Mouse (Mus musculus) gastrocnemius, postnatal 14 days (tissue): ENCODE measurements around the gene Prdx3. TPM values are rescaled to one million over a fixed set of nuclear protein-coding genes. Genes with fewer than 3 reads are reported as not detected.

Source experiments
- DNase-seq: peaks from one replicate; pipeline ENCODE4 v3.0.0; 2021; ENCODE audit warnings: mixed read lengths
- intact Hi-C: fragments of 180-260 bp; cut with DNase I; formaldehyde crosslinking; loops from one replicate; pipeline ENCODE4 v1.15.1; 2025; ENCODE audit warnings: low total_unique reads
- long read RNA-seq, 2 experiments: library from polyadenylated mRNA; stranded (forward); transcript quantifications; one replicate each; pipeline ENCODE4 v2.0.0; 2021
- total RNA-seq, 2 experiments: library from RNA; stranded (reverse); gene quantifications; 2 replicates each; pipeline ENCODE4 v1.2.3; 2021

The Prdx3 gene
- total RNA-seq, result 100 to 1,000 TPM; 163 to 192 TPM
- long read RNA-seq, experiment 1, transcript Prdx3-201 (7 exons, 1,478 nt), result major isoform, 224 of 231 reads
- long read RNA-seq, experiment 1, partial matches to known transcripts, result 4 of 231 reads
- long read RNA-seq, experiment 1, other reads (novel, unspliced or antisense), result 3 of 231 reads
- long read RNA-seq, experiment 2, transcript Prdx3-201 (7 exons, 1,478 nt), result major isoform, 236 of 240 reads
- long read RNA-seq, experiment 2, partial matches to known transcripts, result 2 of 240 reads
- long read RNA-seq, experiment 2, other reads (novel, unspliced or antisense), result 2 of 240 reads

DNA sequence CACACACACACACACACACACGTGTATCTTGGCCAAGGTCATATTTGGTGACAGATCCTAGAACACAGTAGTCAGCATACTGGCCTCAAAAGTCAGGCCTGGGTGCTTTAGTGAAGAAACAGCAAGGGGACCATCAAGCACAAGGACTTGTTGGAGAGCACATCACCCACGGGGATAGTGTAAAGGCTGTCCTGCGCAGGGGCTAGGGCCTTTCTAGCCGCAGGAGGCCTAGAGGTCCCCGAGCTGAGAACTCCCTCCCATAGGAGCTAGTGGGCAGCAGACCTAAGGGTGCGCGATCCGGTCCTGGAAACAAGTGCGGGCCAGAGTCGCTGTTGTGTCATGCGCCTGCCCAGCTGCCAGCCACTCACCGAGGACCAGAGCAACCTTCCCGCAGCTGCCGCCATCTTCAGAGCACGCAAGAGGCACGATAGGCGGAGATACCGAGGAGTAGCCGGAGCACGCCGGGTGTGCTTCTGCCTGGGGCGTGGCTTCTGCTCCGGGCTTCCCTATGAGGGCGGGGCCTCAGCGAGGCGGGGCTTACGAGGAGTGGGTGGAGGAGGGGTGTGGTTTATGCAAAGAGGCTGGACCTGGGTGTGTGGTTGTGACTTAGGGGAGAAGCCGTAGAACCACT lies at the start of gene Prdx3:
Gene Prdx3, minus strand, starts transcription at position 493 of the 631 bp plus-strand sequence.
- intact Hi-C loops, result no loop called here

DNA sequence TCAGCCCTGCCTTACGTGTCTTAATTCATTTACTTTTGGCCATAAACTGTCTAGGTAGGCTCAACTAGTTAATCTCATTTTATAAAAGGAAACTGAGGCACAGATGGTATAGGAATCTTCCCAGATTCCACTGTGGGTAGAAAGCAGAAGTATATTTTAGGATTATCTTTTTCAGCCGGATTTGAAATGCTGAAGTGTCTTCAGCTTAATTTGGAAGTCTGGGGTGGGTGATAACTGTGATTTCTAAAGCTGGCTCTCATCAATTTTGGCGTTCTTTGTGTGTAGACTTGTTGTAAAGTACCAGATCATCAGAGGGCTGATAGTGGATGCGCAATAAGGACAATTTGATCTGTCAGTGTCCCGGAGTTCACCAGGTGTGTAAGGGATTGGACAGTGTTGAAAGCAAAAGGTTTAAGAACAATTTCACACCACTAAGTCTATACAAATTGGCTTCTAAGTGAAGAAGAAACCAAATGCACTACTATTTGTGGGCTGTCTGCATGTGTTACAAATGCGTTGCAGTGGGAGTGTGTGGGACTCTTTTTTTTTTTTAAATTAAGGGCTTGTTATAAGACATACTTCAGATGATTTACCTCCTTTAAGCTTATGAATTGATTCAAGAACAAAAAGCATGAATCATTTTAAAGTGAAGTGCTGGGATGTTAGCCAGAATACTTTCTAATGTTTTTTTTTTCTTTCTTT lies 42.7 kb upstream of the Prdx3 start:
- intact Hi-C loops, result no loop called here
- DNase-seq, result no peak

More for the DNA sequence above, at the start of gene Prdx3:
- DNase-seq, result peak; percentile 96

DNA sequence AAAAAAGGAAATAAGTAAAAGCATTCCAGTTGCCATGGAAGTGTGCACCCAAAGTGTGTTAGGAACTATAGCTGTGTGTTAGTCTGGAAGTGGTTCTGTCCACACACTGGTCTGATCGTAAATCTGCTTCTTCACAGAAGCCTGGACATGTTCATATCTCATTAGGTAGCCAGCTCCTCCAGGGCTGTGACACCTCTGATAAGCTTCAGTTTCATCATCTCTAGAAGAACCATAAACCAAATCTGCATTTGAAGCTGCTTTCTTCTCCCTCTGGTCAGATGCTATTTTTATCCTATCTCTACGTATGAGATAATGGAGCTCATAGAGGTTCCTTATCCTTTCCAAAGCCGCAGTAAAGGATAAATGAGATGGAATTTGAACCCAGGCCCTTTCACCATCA lies 41.5 kb upstream of the Prdx3 start:
- intact Hi-C loops, result no loop called here
- no peak for DNase-seq

DNA sequence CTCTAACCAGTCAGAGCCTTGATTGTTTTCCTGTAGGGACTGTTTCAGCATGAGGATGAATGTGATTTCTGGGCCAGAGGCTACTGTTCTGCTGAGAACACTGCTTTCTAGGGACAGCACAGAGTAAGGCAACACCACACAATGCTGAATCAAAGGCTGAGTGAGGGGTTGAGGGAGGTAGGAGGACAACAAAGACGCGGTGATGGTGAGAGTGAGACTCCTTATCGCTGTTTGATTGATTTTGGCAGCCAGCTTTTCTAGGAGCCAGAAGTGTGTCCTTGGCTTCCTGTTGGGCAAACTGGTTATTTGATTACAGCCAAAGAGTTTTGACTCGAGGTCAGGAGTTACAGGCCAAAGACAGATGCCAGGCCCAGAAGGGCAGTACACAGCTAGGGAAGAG lies 40.9 kb upstream of the Prdx3 start:
- DNase-seq, result no peak
- intact Hi-C loops, result no loop called here

DNA sequence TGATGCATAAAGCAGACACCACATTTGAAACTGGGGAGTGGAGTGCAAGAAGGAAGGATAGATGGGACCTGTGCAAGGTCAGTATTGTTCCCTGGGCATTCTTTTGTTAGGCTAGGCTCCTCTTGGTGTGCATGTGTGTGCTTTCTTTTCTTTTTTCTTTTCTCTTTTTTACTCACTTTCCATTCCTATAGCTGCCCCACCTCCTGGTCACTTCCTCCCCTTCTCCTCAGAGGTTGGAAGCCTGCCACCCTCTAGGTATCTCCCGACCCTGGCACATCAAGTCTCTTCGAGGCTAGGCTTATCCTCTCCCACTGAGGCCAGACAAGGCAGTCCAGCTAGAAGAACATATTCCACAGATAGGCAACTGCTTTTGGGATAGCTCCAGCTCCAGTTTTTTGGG lies 37.3 kb upstream of the Prdx3 start:
- no peak for DNase-seq
- intact Hi-C loops, result no loop called here

DNA sequence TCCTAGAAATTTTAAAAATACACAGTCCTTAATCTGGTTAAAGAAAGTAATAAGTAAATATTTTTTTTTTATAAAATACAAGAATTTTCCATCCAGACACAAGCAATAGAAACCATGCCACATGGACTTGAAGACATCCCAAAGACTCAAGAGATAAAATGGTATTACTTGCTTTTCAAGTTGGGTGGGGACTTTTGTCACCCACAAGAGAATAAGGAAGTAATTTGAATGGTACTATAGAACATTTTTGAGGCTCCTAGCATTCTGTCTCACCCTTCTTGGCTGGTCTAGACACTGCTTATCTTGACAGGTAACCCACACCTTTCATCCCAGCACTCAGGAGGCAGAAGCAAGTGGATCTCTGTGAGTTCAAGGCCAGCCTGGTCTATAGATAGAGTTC lies 35.9 kb upstream of the Prdx3 start:
- intact Hi-C loops, result no loop called here
- no peak for DNase-seq

DNA sequence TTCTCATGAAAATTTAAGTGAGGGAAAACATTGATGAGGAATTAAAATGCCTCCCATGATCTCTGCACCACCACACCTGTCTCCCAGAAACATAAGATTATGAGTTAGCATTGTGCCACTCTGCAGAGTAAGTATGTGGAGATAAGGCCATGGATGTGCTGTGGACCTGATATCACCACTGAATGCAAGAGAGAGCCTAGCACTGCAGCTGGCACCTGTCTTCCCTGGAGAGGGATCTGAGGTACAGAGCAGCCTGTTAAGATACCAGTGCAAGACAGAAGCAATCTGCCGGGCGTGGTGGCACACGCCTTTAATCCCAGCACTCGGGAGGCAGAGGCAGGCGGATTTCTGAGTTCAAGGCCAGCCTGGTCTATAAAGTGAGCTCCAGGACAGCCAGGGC lies 31.1 kb upstream of the Prdx3 start:
- intact Hi-C loops, result no loop called here
- no peak for DNase-seq

DNA sequence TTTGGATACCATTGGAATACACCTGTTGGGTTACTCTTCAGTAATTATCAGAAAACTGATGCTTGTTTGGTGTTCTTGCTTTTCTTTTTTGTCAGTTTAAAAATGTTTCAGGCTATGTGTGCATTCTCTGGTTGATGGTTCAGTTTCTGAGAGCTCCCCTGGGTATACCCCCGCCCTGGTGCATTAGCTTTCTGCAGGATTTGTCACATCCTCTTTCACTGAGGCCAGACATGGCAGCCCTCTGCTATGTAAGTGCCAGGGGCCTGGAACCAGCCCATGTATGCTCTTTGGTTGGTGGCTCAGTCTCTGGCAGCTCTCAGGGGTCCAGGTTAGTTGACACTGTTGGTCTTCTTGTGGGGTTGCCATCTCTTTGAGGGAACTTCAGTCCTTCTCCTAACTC lies 29.6 kb upstream of the Prdx3 start:
- no peak for DNase-seq
- intact Hi-C loops, result no loop called here

DNA sequence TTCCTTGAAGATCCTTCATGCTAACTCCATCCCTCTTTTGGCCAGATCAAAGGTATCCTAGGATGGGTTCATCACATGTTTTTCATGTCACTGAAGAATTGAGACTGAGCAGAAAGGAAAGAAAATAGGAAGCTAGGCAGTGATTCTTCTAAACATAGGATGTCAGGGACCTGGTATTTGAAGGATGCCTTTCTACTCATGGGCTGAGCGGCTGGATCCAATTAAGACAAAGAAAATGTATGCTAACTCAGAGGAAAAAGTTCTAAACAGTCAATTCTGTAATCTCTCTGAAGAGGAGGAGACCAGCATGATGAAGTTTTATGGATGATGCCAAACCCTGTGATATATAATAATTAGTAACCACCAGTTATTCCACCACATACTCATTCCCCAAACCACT lies 28.8 kb upstream of the Prdx3 start:
- intact Hi-C loops, result no loop called here
- no peak for DNase-seq

DNA sequence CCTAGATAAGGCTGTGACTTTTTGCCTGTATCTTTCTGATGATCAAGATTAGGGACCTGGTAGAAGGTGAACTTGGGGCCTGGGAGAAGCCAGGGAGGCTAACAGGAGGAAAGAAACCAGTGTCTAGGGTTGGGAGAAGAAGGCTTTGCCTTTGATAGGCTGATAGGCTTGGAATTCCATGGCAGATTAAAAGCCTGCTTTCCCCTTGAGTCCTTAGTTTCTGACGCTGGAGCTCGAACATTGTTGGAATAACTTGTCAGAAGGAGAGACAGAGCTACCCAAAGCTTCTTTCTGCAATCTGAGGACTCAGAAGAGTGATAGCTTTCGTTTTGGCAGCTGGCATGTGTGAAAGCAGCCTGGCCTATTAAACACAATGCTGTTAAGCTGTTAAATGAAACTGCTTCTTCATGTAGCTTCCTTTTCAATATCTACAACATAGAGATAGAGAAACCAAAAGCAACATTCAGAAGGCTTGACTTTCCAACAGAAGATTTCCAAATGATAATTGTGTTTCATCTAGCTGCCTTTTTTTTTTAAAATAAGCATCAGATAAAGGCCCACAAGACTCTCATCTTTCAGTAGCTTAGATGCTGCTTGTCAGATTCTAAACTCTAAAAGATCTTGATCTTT lies 21.0 kb upstream of the Prdx3 start:
- no peak for DNase-seq
- intact Hi-C loops, result no loop called here

DNA sequence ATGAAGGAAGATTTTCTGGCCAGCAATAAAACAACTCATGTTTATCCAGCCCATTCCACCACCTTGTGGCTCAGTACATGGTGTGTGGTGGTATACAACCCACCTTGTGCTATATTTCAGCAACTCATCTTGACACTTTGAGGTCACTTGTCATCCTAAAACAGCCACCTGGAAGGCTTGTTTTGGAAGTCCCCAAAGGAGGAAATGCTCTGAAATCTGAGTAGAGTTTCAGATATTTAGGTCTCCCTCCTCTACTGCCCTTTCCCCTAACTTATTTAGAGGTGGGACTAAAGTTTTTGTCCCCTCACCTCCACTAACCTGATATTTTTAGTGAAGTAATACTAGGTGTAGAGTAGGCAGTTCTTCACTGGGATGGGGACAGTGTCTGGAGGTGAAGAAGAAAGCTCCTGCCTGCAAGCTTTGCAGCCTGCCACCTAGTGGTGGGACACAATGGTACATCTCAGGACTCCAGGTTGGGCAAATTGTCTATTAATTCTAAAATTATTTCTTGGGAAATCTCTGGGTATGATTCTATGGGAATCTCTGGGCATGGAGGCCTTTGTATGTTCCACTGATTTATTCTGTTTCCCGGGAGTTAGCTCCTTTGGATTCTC lies 17.7 kb upstream of the Prdx3 start:
- DNase-seq, result peak; percentile 60

DNA sequence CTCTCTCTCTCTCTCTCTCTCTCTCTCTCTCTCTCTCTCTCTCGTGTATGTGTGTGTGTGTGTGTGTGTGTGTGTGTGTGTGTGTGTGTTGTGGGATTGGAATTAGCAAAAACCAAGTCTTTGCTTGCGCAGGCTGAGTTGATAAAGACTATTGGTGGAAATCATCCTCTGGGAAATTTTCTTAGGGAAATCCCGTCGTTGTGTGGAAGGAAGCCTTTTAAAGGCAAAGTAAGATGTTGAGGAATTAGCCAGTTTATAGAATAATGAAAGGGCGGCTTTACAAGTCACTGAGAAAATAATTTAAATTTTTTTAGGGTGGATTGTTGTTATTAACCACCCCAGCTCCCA lies 16.7 kb upstream of the Prdx3 start:
- no peak for DNase-seq
- intact Hi-C loops, result no loop called here

More for the DNA sequence above, 17.7 kb upstream of the Prdx3 start:
- intact Hi-C loops, result no loop called here

DNA sequence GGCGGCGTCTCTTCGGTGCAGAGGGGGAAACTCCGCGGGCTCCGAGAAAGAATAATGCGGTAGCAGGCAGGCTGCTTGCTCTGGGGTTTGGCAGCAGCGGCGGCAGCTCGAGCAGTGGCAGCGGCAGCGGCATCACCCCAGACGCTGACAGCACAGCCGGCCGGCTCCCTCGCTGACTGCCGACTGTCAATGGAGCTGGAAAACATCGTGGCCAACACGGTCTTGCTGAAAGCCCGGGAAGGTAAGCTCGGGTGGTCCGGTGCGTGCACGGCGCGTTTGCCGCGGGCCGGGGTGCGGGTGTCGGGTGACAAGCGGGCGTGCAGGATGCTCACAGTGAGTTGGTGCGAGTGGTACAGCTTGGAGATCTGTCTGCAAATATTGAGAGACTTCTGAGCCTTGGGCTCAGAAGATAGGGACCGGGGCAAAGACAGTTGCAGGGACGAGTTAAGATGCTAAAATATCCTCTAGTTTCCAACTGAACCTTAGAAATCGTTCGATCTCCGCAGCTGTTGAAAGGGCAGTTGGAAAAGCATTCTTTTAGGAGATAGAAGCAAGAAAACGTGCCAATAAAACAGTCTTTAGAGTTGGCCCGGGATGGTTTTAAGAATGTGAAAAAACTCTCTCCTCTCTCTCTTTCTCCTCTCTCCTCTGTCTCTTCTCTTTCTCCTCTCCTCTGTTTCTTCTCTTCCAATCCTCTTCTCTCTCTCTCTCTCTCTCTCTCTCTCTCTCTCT lies 16.2 kb upstream of the Prdx3 start:
- intact Hi-C loops, result no loop called here
- peak; percentile 44 for DNase-seq

DNA sequence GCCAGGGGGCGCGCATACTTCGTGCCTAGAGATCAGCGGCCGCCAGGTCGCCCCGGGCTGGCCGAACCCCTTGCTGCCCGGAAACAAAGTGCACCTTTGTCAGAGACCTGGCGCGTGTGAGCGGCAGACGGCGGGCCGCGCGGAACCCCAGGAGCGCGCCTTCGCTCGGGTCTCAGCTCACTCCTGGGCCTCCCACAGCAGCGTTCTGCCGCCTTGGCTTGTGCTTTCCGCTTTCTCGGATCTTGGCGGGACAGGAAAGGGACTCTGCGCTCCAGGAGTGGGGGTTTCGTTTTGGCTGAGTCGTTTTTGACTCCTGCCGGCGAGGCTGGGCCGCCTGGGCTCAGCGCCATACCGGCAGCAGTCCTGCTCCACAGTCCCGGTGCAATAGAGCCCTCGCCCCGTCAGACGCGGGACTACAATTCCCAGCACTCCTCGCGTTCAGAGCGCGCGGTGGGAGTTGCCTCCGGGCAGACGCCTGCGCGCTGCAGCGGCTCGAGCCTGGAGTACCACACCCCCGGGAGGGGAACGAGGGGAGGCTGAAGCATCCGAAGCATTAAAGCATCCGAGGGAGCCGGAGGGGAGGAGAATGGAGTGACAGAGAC lies 15.5 kb upstream of the Prdx3 start, which contains the start of gene Grk5:
Gene Grk5, plus strand, starts transcription at position 36 of the 602 bp plus-strand sequence.
- DNase-seq, result peak; percentile 95
- intact Hi-C loops, result no loop called here

DNA sequence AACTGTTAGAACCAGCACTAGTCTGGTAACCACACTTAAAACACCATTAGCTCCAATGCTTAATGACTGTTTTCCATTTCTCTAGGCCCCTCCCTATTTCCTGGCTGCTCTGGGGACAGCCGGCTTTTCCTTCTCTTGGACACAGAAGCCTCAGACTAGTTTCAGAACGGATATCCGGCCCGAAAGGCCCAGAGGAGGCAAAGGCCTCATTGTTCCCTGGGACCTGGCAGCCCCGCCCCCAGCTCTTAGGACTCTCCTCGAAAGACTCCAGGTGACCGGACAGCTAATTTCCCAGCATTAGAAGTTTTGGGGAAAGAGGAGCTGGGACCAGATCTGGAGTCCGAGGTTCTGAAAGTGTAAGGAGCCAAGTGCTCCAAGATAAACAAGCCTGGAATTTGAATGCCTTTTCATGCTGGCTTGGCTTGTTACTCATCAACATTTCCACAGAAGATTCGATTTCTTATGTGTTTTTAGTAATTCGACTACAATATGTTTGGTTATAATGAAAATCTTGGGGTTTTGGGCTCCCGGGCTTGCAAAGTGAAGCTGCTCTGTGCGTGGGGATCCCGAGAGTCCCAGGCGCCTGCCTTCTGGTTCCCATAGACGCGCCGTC lies 14.9 kb upstream of the Prdx3 start:
- intact Hi-C loops, result no loop called here
- peak; percentile 67 for DNase-seq

DNA sequence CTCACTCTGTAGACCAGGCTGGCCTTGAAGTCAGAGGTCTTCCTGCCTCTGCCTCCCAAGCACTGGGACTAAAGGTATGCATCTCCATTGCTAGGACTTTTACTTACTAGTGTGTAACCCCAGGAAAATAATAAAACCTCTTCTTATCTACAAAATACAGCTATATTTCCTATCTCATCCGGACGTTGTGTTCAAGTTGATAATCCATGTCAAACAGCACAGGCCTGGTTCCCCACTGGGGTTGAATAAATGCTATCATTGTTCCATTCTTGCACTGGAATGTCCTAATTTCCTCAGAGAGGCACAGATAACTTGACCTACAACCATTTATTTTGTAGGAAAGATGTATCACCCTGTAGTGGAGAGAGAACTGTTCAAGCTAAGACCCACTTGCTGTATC lies 13.3 kb upstream of the Prdx3 start:
- intact Hi-C loops, result no loop called here
- no peak for DNase-seq

DNA sequence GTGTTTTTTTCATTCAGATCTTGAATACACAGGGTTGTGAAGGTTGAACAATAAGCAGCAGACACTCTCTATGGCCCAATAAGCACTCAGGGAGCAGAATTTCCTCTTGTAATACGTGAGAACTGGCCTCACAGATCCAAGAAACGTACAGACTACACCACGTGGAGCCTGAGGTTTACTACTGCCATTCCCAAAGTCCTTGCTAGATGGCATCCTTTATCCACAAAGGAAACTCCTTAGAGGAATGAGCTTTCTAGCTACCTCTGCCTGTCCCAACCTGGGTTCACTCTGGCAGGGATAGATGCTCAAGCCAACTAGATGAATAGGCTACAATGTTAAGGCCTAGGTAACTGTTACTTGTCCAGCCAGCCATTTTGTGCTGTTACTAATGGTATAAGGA lies 8.8 kb upstream of the Prdx3 start:
- intact Hi-C loops, result loop anchor here (2.0 kb wide), 1 partner anchor 204 kb away; no protein-coding TSS in a partner anchor
- DNase-seq, result no peak

DNA sequence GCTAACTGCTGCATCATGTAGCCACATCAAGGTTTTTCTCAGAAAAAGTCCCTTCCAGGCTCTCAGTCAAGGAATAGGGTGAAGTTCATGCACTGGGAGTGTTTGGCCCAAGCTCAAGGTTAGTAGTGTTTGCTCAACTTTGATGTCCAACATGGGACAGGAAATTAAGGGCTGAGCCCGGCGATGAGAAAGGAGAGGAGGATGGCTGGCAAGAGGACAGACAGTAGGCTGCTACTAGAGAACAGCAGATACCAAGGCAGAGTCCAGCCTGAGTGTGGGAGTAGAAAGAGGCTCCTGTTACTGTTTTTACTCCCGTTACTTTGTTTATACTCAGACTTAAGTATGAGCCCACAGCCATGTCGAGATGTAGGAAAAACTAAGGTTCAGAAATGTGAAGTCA lies 855 bp downstream of the Prdx3 start:
- intact Hi-C loops, result no loop called here
- no peak for DNase-seq

DNA sequence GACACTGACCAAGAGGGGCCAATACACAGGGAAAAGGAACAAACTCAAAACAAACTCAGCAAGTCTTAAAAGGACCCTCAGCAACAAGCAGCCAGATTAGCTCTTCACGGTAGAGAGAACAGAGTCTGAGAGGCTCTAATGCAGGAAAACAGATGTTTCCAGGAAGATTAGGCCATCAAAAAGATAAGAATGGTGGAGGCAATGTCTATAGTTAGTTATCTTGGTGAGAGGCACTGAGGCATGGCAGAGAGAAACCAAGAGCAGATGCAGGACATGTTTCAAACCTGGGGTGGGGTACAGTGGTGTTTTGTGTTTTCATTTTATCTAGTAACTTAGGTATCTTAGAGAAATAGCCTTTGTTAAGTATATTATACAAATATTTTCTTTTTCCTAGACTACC lies 2.1 kb downstream of the Prdx3 start:
- intact Hi-C loops, result no loop called here
- DNase-seq, result no peak
